Mouse (Mus musculus): ENCODE results near the gene Mapk13.
"Not testable (repeated sequence)": the region's sequence is repeated elsewhere in the genome, so short reads cannot be mapped to it uniquely, and the experiment has no call there.

Gene Mapk13

DNA sequence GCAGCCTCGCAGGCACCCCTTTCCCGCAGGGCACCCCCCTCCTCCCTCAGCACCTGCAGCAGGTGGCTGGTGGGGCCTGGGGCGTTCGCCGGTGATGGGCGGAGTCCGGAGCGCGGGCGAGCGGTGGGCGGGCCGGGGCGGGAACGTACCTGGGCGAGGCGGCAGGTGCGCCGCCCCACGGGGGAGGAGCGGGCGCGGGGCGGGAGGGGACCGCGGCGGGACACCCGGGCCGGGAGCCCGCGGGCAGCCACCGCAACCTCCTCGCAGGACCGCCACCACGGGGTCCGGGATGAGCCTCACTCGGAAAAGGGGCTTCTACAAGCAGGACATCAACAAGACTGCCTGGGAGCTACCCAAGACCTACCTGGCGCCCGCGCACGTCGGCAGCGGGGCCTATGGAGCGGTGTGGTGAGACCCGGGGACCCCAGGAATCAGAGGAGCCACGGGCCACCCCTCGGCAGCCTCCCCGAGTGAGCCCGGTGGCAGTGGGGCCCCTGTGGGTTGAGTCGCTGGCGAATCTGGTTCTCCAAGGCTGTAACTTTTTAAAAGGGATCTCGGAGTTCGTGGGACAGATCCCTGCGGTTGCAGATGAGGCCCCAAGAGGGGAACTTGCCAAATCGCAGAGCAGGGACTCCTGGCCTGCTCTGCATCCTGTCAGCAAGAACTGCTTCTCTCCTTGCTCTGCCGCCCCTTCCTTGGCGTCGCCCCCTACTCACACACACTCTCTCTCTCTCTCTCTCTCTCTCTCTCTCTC, at the start of gene Mapk13:
TSS of gene Mapk13 (plus strand) at position 177 of the 754 bp plus-strand sequence.
- DNase-seq (ENCODE audit: low read depth, low spot score), result no peak

DNA sequence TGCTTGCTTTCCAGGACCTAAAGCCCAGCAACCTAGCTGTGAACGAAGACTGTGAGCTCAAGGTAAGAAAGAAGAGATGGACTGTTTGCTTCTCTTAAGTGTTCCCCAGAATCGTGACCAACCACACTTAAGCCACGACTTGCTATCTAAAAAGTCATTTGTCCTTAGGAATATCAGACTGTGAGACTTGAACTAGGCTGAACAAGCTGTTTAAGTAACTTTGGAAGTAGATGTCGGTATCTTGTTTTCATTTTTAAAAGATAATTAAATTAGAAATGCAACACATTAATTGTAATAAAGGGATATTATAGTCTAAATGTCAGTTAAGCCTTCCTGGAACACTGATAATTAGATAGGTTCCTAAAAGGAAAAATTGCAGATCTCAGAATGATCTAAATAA, 43.3 kb upstream of the Mapk13 start, which contains the start of gene AC170998.1:
TSS of gene AC170998.1 (plus strand) at position 301 of the 400 bp plus-strand sequence.
- DNase-seq (ENCODE audit: low read depth, low spot score), result no peak

DNA sequence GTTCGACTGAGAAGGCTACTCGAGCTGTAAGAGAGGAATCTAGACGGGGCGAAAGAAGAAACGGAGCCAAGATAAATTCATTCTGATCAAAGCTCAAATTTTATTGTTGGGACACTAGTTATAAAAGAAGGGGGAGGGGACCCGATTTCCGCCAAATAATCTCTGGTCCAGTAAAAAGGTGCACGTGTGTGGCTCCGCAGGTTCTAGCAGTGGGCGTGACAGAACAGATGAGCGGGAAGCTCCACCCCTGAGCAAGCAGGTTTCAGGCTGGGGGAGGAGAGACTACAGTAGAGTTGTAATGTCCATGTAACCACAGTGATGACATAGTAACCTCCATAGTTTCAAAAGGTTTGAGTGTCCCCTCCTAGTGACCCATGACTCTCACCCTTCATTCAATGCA, 41.6 kb upstream of the Mapk13 start:
- DNase-seq (ENCODE audit: low read depth, low spot score), result not testable (repeated sequence)

DNA sequence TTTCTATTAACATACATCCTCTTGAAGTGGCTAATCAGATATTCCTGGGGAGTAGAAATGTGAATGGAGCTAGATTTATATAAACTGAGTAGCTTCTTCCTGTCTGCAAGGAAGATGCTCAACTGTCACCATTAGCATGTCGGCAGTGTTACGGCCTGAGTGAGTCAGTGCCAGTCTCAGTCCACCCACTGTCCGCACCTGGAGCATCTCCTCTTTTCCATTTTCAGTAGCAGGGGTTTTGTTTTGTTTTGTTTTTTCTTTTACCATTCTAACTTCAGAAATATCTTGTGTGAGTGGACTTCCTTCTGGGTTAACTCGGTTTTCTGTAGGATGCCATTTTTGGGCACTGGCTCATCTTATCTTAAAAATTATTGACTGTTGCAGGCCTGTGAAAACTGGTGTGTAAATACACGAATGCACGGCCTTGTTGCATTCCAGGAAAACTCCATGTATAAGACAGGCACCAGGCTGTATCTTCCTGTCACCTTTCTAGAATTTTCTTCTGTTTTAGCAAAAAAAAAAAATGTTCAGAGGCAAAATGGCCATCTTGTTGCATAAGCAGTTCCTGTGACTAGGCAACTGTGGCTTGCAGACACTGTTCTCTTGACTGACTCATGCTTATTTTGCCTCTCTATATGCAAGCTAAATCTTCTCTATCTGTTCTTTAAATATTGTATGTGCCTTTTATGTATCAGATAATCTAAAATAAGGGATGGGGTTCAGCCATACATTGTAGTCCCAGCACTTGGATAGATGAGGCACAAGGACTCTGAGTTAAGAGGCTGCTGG, 33.6 kb upstream of the Mapk13 start:
- DNase-seq (ENCODE audit: low read depth, low spot score), result no peak

DNA sequence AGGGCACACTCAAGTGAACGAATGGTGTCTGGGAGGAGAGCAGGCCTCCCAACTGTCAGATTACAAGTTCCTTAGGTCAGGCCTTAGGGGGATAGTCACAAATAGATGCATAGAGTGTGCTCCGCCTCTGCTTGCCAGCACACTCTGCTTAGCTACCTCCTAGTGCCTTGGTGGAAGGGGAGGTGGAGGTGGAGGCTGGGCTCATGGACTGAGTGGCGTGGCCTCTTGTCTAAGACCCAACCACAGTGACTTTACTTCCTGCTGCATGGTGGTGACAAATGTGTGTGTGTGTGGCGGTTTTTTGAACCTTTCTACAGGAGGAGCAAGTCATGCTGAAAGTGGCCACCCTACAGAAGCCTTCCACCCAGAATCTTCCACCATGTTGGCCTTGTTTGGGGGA, 32.6 kb upstream of the Mapk13 start:
- no peak for DNase-seq (ENCODE audit: low read depth, low spot score)

DNA sequence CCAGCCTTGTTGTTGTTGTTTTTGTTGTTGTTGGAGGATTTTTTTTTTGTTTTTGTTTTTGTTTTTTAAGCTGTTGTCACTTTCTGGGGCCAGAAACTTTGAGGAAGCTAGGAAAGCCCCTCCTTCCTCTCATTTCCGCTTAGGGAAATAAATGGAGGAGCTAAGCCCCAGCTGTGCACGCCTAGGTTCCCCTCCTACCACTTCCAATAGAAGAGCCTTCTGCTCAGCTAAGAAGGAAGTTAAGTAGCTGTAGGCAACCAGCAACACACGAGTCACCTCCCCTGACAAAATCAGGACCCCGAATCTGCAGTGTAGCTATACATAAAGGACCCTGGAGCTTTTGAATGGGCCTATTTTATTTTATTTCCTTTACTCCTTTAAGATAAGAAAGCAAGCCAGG, 31.1 kb upstream of the Mapk13 start:
- no peak for DNase-seq (ENCODE audit: low read depth, low spot score)

DNA sequence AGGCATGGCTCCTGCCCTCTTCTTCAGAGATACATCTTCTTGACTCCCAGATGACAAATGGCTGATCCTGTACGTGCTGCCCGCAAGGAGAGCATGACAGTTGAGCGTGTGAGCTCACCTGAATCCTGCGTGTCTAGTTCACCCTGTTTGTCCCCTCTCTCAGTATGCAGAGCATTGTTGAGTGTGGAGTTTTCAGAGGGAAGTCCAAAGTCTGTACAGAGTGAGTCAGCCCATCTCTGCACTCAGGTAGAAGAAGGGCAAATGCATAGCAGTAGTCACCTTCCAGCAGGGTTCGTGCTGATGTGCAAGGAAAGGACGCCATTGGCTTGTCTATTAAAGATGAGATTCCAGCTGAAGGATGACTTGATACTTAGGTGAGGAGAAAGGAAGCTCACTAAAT, 29.9 kb upstream of the Mapk13 start:
- DNase-seq (ENCODE audit: low read depth, low spot score), result no peak

DNA sequence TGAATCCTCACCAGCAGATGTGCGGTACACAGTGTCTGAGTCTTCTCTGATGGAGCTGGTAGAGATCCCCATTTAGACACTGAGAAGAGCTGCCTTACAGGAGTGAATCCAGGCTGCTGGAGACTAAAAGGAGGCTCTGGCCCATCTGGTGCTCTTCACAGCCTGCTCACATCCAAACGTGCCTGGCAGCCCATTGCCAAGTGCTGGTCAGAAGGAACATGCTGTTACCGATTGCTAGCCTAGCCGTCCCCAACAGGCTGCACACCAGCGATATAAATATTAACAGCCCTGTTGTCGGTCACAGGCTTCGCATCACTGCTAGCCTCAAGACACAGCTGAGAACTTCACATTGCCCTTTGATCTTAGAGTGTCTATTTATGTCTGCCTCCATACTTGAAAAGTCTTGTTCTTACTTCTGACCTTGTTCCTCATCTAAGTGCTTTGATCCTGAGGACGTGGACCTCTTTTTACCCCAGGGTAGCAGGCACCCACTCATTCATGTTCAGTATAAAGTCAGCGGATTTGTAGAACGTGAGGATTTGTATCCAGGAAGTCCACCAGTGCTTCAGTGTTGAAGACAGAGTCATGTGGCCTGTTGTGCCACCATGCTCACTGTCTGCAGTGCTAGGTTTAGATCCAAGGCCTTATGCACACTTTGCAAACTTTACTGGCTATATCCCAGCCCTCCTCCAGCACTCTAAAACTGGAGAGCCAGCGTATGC, 25.8 kb upstream of the Mapk13 start:
- no peak for DNase-seq (ENCODE audit: low read depth, low spot score)

DNA sequence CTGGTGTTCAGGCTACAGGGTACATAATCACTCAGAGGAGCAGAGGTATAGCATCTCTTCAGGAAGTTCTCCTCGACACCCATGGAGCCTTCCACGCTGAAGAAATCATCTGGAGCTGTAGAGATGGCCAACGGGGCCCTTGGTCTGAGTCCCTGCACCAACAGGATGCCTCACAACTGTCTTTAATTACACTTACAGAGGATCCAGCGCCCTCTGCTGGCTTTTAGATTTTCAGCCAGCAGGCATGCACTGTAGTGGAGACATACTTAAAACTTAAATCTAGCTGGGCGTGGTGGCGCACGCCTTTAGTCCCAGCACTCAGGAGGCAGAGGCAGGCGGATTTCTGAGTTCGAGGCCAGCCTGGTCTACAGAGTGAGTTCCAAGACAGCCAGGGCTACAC, 25.2 kb upstream of the Mapk13 start:
- DNase-seq (ENCODE audit: low read depth, low spot score), result peak; percentile 78

DNA sequence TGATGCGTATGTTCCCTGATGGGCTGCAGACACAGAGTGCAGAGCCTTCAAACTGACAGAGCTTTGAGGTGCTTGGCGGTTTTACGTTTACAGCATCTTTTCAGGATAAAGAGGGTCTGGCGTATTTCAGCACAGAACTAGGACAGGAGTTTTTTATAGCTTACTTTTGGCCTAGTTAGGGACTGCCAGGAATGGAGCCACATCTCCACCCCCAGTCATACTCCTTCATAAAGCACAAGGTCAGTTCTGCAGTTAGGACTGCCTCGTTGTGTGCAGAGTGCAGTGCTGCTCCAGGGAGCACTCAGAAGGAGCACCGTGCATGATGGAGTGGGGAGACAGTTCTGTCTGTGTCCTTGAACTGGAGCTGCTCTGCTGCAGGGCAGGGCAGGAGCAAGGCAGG, 23.3 kb upstream of the Mapk13 start:
- DNase-seq (ENCODE audit: low read depth, low spot score), result no peak

DNA sequence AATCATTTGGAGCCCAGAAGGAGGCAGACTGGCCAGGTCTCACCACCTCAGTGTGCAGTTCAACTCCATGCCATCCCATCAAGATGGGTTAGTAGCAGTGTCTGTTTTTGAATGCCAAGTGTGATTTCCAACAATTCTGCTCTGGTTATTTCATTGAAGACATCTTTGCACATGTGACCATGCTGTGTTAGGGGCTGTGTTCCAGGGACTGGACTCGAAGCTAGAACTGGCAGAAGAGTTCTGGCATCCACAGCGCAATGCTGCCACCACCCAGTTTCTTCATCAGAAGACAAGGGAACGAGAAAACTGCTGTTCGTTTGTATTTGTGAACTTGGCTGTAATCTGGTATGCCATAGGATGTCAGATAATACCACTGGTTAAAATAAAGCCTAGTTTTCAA, 21.1 kb upstream of the Mapk13 start:
- DNase-seq (ENCODE audit: low read depth, low spot score), result no peak

DNA sequence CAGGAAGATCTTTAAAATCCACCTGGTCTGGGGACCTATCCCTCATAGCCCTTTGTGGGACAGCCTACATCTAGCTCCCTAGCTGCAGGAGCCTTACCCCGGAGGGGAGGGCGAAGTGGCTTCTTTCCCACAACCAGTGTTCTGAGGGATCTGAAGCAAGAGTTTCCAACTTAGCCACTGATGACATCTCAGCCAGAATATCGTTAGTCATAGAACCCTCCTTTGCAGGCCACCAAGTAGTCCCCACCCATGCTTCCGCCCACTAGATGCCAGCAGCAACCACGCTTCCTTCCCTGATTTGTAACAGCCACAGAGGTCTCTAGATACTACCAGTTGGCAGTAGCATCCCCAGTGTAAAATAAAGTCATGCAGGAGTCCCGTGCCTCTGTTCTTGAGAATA, 18.5 kb upstream of the Mapk13 start:
- DNase-seq (ENCODE audit: low read depth, low spot score), result no peak

DNA sequence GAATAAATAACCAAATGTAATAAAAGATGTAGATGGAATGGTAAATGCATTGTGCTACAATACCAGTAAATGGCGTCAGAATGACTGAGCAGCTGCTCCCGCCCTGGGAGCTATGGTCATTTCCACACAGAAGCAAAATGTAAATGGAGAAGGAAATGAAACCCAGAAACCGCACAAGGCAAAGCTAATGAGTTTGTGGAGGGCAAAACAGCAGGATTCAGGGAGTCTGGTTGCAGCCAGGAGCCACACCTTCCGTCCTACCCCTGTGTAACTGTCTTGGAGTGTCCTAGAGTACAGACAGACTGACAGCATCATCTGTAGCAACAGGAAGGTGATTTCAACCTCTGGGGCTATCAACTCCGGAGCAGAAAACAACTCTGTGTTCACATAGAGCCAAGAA, 12.7 kb upstream of the Mapk13 start:
- DNase-seq (ENCODE audit: low read depth, low spot score), result no peak

DNA sequence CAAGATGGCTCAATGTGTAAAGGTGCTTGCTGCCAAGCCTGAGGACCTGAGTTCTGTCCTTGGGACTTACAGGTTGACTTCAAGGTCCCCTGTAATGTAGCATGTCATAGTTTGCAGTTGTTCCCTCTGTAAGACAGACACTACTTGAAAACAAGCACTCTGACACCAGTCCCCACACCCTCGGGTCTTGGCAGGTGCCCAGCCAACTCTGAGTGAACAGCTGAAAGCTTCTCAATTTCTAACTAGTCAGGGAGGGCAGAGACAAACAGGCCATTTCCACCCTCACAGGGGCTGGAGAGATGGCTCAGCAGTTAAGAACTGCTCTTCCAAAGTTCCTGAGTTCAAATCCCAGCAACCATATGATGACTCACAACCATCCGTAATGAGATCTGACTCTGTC, 11.6 kb upstream of the Mapk13 start:
- no peak for DNase-seq (ENCODE audit: low read depth, low spot score)

DNA sequence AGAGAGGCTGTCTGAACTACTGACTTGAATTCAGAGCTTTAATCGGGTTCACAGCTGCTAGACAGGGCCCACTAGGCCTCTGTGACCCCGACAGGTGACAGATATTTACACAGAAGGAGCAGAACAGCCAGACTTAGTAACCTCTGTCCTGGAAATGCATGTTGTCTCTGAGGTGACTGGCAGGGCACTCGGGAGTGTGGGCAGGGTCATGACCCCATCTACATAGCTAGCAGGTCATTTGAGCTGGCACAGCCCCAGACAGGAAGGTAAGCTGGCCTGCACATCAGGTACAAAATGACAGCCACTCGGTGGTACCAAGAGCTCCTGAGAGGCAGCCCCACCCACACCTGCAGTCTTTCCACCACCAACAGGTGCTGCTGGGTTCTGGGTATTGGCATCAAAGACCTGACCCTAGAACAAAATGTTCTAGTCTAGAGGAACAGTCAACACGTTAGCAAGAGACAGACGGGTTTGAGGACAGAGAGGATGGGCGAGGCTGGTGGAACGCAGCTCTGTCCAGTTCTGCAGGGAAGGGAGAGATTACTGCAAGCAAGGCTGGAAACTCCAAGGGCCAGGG, 8.3 kb upstream of the Mapk13 start:
- no peak for DNase-seq (ENCODE audit: low read depth, low spot score)

DNA sequence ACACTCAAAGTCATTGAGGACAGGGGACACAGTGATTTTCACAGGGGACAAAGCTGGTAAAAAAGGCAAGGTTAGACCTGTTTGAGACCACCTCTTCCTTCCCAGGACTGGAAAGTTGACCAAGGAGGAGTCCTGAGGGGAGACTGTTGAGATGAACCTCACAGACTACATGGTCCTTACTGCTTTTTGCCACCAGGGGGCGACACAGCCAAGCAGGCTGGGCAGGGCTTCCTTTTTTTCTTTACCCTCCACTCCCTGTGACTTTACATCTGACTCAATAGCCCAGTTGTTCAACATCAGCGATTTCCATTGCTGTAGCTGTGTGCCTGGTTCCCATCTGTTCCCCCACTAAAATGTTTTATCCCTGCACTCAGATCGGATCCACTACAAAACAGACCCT, 7.2 kb upstream of the Mapk13 start:
- peak; percentile 75 for DNase-seq (ENCODE audit: low read depth, low spot score)

DNA sequence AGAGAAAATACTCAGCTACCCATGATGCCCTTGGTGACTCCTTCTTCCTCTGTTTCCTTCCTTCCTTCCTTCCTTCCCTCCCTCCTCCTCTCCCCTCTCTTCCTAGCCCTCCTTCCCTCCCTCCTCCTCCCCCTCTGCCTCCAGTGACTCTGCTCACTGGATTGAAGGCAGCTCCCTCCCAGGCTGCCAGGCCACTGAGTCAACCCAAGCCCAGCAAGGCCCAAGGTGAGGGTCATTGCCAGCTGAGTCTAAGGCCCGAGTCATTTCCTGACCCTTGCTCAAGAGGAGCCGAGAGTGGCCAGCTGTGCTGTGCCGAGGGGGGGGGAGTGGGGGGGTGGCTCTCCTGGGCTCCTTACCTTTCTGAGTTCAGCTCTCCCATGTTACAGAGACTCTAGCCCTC, 2.9 kb upstream of the Mapk13 start:
- no peak for DNase-seq (ENCODE audit: low read depth, low spot score)

DNA sequence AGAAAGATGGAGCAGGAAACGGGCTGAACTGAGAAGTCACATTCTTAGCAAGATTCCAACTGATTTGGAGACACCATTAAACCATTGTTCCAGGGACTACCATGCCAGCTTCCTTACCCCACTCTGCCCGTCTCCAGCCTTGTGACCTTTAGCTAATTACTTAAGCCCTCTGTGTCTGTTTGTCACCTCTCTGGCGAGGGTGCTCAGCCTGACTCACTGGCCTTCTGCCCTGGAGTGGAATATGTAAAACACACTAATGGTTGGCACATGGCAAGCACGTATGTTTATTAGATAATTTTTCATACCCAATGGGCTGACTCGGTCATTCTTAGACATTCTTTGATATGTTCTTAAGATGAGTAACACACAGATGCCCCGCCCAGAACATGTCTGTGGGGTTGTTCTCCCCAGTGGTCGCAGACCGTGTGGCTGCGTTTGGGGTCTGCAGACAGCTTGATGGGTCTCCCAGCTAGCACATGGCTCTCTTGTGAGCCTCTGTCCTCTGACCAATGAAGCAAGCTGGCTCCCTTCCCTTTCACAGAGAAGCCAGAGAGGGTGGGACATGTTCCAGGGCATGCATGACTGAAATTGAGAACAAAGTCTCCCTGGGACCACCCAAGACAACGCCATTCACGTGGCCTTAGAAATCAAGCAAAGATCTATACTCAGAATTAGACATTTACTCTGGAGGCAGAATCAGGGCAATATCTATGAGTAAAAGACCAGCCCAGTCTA, 2.1 kb upstream of the Mapk13 start:
- DNase-seq (ENCODE audit: low read depth, low spot score), result no peak

DNA sequence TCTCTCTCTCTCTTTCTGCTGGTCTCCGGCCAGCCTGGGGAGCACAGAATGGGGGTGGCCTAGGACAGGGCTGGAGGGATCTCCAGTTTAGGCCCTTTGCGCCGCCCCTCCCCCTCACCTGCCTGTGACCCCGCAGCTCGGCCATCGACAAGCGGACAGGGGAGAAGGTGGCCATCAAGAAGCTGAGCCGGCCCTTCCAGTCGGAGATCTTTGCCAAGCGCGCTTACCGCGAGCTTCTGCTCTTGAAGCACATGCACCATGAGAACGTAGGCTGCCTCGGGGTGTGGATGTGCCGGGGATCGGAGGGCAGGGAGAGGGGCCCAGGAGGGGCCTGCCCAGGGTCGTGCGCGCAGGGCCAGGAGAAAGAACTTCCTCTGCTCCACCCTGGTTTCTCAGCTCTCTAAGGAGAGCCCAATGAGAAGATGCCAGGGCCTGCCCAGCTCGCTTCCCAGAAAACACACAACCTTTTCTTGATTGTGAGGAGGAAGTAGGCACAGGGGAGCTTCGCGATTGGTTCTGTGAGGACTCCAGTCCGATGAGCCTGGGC, 851 bp downstream of the Mapk13 start:
- DNase-seq (ENCODE audit: low read depth, low spot score), result no peak

DNA sequence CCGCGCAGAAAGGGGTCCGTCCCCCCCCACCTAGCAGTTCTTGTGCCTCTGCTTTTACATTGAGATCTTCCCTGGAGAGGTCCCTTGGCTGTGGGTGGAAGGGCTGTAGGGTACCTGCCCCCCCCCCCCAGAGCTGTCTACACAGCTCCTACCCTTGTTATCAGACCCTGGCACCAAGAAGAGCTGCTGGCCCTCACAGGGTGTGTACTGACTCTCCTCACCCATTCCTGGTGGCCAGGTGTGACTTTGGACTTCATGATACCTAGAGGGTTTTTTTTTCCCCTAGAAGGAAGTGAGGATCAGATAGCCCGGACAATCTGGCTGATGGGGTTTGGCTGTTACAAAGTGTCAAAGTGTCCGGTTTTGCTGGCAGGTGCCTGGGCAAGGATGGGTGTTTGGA, 2.2 kb downstream of the Mapk13 start:
- no peak for DNase-seq (ENCODE audit: low read depth, low spot score)

DNA sequence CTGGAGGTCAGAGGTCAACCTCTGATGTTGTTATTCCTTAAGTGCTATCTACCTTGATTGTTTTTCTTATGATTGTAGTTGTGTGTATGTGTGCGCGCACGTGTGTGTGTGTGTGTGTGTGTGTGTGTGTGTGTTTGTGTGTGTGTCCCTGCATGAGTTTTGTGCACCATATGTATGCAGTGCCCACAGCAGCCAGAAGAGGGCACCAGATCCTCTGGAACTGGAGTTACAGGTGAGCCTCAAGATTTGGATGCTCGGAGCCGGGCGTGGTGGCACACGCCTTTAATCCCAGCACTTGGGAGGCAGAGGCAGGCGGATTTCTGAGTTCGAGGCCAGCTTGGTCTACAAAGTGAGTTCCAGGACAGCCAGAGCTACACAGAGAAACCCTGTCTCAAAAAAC, 5.2 kb downstream of the Mapk13 start:
- DNase-seq (ENCODE audit: low read depth, low spot score), result peak; percentile 73
